Mouse (Mus musculus) testis, postnatal 10 days (tissue): Measurements from ENCODE around the gene Casp7.
A peak's percentile ranks its signal among the peaks of the same experiment; 100 is the strongest.

Experiments
- DNase-seq: peaks from one replicate; pipeline ENCODE4 v3.0.0; 2021; ENCODE audit warnings: low spot score

Gene Casp7

GRCm38 (mm10) chr19:56470286-56471020 is 73.5 kb downstream of the Casp7 start:
- no peak for DNase-seq

- DNase-seq, result no peak
These were observed 75.0 kb downstream of the Casp7 start for GRCm38 (mm10) chr19:56471934-56472333.

GRCm38 (mm10) chr19:56474869-56475550 is 78.1 kb downstream of the Casp7 start:
- peak; percentile 65 for DNase-seq

GRCm38 (mm10) chr19:56476546-56476945 is 79.6 kb downstream of the Casp7 start:
- no peak for DNase-seq

GRCm38 (mm10) chr19:56477253-56477652 is 80.3 kb downstream of the Casp7 start:
- no peak for DNase-seq

- no peak for DNase-seq
These were observed 80.9 kb downstream of the Casp7 start for GRCm38 (mm10) chr19:56477832-56478231.

- no peak for DNase-seq
These were observed 87.9 kb downstream of the Casp7 start for GRCm38 (mm10) chr19:56484630-56485375.

GRCm38 (mm10) chr19:56485376-56486271 is 88.7 kb downstream of the Casp7 start:
- DNase-seq, result no peak

- no peak for DNase-seq
These were observed 90.0 kb downstream of the Casp7 start for GRCm38 (mm10) chr19:56486926-56487325.

- DNase-seq, result no peak
These were observed 90.4 kb downstream of the Casp7 start for GRCm38 (mm10) chr19:56487339-56487738.

- DNase-seq, result no peak
These were observed 92.7 kb downstream of the Casp7 start for GRCm38 (mm10) chr19:56489601-56490000.
